Mouse (Mus musculus) left cerebral cortex, postnatal 36 days (tissue): ENCODE measurements around the gene Aip. TPM values are rescaled to one million over a fixed set of nuclear protein-coding genes. Genes with fewer than 3 reads are reported as not detected.
A peak's percentile ranks its signal among the peaks of the same experiment; 100 is the strongest.

Source experiments
- DNase-seq, 2 experiments: peaks; one replicate each; pipeline ENCODE4 v3.0.0; 2021 to 2022; ENCODE audit warnings: low spot score in 2 of 2, mixed read lengths in 1 of 2
- intact Hi-C: fragments of 180-260 bp; cut with DNase I; formaldehyde crosslinking; loops from one replicate; pipeline ENCODE4 v1.15.1; 2025
- total RNA-seq, 2 experiments: library from RNA; stranded (reverse); gene quantifications; 2 replicates each; pipeline ENCODE4 v1.2.3; 2021

The Aip gene
- total RNA-seq, 2 experiments from 2014 or later, result 106 to 133 TPM

DNA sequence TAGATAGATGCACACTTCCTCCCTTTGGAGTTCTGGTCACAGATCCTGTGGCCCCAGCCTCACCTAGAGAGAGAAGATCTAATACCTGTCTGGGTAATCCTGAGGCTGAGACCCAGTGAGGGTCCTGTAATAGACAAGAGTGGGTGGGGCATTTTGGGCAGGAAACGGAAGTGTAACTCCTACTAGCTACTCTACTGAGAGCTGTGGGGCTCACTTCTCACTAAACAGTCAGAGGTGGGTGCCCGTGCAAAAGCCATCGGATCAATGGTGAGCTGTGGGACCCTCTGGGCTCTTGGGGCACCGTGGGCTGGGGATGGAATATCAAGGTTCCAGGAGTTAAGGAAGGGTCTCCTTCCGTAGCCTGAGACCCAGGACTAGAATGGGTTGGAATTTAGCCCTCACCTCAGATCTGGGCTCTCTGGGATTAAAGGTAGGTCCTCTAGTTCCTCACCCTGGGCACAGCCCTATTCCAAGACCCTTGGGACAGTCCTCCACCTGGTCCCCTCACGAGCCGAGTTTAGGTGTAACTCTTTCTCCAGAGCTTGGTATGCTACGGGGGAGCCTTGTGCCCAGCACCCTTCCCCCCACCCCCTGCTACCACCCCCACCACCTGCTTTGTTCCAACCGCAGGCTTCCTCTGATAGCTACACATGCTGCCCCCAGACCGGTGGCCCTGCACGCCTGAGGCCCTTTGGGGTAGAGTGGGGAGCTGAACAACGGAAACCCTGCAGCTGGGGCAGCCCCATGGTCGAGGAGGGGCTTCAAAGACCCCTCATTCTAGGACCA is 29.0 kb upstream of the Aip start:
- intact Hi-C loops, result no loop called here
- no peak for DNase-seq

GRCm38 (mm10) chr19:4153232-4153654 is 27.6 kb upstream of the Aip start, which contains the start of gene Ptprcap:
Ptprcap (plus strand) TSS chr19:4153604.
- intact Hi-C loops, result no loop called here
- DNase-seq, result no peak

DNA sequence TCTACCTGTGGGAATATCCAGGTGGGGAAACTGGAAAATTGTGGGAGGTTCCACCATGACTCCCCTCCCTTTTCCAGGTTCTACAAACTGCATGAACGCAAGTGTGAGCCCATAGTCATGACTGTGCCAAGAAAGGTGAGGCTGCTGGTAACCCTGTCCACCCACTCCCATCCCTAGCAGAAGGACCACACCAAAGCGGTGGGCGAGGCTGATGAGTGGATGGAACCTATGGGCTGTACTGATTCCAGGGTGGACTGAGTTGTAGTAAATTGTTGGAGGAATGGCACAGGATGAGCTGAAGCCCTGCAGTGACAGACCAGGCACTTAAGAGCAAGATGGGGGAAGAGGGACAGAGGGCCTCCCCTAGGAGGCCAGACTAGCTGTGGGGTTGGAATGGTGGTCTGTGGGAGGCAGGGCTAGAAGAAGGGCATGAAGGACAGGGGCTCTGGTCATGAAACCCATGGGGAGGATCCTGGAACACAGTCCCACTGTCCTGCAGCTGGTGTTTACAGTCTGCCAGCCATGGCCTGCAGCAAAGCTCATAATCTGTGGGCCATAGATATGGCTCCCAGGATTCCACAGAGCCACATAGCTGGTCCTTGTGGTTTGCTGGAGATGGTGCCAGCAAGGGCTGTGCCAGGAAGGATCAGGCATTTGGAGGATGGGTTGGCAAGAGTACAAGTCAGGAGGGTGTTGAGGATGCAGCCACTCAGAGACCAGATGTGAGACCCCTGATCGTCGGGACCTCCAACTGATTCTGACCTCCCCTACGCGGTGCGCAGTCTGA is 27.0 kb upstream of the Aip start:
- intact Hi-C loops, result no loop called here
- no peak for DNase-seq

DNA sequence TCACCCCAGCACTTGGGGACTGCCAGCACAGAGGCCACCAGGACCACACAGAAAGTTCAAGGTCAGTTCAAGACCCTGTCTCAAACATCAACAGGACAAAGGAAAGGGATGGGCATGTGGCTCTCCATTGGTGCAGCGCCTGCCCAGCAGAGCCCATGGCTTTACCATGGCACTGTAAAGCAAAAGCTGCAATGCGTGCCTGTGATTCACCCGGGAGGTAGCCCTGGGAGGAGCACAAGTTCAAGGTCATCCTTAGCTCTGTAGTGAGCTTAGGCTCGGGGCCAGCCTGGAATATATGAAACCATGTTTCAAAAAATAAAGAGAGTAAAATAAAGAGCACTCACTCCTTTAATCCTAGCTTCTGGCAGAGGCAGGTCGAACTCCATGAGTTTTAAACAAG is 26.2 kb upstream of the Aip start:
- intact Hi-C loops, result no loop called here

DNA sequence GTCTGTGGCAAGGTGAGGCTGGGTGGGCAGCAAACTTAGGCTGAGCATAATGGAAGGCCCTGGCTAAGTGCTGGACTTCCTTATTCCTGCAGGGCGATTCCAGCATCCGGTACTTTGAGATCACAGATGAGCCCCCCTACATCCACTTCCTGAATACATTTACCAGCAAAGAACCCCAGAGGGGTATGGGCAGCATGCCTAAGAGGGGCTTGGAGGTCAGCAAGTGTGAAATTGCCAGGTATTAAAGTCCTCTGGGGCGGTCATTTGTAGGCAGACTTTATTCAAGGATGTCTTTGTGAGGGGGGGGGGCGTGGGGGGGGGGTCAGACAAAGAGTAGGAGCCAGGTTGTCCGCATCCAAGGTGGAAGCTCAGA is 25.8 kb upstream of the Aip start:
- intact Hi-C loops, result no loop called here

More for the DNA sequence above, 26.2 kb upstream of the Aip start:
- DNase-seq, result no peak

GRCm38 (mm10) chr19:4150567-4151487 is 25.2 kb upstream of the Aip start:
- DNase-seq, result no peak

More for the DNA sequence above, 25.8 kb upstream of the Aip start:
- DNase-seq, result no peak

GRCm38 (mm10) chr19:4149764-4150461 is 24.3 kb upstream of the Aip start:
- intact Hi-C loops, result loop anchor here (2.0 kb wide), 1 partner anchor 13 kb away; the partner anchor contains the start of gene Rps6kb2
- DNase-seq, result no peak

More at GRCm38 (mm10) chr19:4150567-4151487, 25.2 kb upstream of the Aip start:
- intact Hi-C loops, result no loop called here

GRCm38 (mm10) chr19:4149283-4149682 is 23.6 kb upstream of the Aip start:
- no peak for DNase-seq
- intact Hi-C loops, result loop anchor here (2.0 kb wide), 1 partner anchor 14 kb away; the partner anchor contains the start of gene Rps6kb2

DNA sequence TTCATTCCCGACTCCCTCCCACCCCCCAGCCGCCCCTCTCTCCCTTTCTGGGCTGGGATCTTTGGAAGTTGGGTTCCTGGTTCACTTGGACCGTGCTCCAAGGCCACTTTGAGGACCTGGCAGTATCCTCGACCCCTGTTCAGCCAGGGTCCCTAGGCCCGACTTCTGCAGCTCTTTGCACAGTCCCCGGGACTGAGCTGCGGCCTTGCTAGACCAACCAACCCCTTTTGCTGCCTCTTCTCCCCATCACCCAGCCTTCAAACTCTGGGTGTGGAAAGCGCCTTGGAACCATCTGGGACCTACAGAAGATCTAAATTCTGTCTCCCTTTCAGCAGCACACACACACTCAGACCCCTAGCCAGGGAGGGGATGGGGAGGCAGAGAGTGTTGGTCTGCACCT is 23.2 kb upstream of the Aip start:
- intact Hi-C loops, result loop anchor here (2.0 kb wide), 1 partner anchor 14 kb away; the partner anchor contains the start of gene Rps6kb2
- DNase-seq, result no peak

DNA sequence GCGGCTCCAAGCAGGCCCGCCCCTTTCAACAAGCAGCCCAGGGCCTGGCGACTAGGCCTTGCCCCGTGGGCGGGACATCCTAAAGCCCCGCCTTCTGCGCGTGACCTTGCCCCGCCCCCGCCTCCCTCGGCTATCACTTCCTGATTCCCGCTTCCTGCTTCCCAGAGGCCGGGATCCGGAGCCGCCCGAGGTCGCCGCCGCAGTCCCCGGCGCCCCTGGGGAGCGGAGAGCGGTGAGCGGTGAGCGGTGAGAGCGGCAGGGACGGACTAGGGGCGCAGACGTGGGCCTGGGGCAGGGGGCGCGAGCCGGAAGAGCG is 22.8 kb upstream of the Aip start, which contains the start of gene Coro1b:
Gene Coro1b, plus strand, starts transcription at position 129 of the 316 bp plus-strand sequence.
- DNase-seq, result peak; percentile 91 to 93
- intact Hi-C loops, result loop anchor here (2.0 kb wide), 1 partner anchor 14 kb away; the partner anchor contains the start of gene Rps6kb2

DNA sequence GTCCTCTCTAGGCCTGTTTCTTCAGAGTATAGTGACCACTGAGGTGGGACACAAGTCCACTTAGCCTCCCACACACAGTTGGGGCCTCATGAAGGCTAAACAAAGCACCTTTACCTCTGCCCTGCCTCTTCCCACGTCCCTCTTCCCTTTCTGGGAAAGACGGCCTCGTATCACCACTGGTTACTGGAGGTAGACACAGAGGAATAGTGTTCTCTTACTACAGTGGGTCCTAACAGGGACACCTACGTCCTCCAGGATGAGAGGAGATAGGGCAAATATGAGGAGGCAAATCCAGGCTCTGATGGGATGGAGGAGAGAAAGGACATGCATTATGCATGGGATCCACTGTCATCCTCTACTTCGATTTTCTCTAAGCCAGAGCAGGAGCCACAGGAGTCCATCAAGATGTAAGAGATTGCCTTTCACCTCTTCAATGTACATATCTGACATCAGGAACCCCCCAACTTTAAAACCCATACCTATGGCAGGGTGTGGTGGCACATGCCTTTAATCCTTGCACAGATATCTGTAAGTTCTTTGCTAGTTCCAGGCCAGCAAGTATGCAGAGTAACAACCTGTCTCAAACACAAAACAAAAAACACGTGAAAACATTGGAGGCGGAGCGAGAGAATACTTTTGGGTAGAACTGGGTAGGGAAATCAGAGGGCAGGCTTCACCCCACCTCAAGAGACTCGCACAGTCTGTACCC is 22.3 kb upstream of the Aip start:
- intact Hi-C loops, result loop anchor here (2.0 kb wide), 1 partner anchor 15 kb away; the partner anchor contains the start of gene Rps6kb2

DNA sequence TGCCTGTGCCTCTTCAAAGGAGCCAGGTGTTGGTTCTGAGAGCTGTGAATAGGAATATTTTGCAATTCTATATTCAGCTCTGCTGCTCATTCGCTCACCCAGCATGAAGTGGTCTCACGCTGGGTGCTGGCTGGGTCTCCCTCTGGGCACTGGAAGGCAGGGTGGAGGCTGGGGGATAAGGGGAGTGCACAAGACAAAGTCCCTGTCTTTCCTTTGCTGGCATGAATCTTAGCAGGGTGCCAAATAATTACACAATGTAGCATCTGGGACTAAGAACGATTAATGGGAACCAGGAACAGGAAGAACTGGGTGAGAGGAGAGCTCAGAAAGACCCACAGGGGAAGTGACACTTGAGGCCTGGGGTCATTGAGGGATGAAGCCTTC is 21.4 kb upstream of the Aip start:
- no peak for DNase-seq
- intact Hi-C loops, result no loop called here

More for the DNA sequence above, 22.3 kb upstream of the Aip start:
- DNase-seq, result no peak

DNA sequence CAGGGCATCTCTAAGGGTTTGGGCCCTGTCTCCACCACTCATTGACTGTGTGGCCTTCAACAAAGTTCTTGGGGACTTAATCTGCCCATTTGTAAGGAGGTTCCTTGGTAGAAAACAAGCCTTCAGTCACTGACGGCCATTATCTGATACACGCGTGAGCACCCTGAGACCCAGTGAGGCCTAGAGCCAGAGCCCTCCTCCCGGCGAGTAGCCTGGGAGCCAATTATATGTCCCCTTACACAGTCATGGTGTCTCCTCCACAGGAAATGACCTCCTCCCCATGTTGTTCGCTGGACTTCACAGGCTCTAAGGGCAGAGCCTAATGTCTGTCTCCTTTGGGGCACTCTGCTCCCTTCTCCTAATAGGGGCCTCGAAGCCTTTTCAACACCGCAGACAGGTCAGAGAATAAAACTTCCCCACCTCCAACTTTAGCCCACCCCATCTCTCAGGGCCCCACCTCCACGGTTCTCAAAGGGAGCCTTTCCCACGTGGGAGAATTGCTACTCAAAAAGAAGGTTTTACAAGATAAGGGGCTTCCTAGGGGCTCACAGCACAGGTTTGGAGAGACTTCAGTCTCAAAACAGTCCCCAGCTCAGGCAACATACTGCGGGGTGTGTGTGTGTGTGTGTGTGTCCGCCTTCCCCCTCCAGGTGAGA is 20.8 kb upstream of the Aip start:
- intact Hi-C loops, result no loop called here
- DNase-seq, result no peak

GRCm38 (mm10) chr19:4145936-4146335 is 20.3 kb upstream of the Aip start:
- intact Hi-C loops, result no loop called here
- DNase-seq, result no peak

DNA sequence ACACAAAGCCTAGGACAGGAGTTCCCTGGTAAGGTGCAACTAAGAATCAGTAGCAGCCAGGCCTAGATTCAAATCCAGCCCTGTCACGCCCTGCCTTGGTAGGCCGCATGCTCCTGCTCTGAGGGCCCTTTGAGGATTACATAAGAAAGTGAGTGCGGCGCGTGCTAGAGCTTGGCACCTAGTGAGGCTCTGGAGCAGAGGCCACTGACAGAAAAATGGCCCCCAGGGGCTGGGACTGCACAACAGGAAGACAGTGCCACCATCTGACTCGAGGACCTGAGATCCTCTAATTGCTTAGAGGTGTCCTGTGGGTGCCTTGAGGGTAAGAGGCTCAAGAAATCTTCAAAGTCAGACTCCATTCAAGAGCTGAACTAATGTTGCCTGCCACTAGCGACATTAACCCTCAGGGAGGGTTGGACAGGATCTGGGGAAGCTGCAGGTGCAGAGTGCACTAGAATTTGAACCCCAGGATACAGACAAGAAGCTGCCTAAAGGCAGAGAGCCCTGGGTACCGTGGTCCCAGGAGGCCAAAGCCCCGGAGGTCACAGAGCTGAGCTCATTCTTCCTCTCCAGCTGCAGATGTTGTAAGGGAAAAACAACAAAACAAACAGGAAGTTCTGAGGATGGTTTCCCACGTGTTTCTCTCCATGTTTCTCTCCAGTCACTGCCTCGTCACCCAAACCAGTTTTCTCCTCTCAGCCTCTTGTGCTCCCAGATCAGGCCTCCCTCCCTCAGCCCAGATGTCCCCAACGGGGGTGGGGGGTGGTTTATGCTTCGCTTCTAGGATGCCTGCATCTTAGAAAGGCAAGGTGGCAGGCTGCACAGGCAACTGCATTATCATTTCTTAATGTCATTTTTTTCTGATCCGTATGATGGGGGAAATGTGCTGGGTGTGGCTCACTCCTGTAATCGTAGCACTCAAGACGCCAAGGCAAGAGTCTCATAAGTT is 19.2 kb upstream of the Aip start:
- intact Hi-C loops, result no loop called here
- DNase-seq, result no peak

- intact Hi-C loops, result no loop called here
- no peak for DNase-seq
Measured at GRCm38 (mm10) chr19:4143759-4144268, 18.2 kb upstream of the Aip start, which contains the start of gene Cabp4. Cabp4 (minus strand) TSS chr19:4144033.
